Mouse (Mus musculus) left cerebral cortex, adult 9 months (tissue): Measurements from ENCODE around the gene Rrp36.

ENCODE experiments used
- DNase-seq, 2 experiments: peaks; one replicate each; pipeline ENCODE4 v3.0.0; 2022; ENCODE audit warnings: low spot score in 2 of 2

Gene Rrp36

GRCm38 (mm10) chr17:46618394-46618768 lies 55.8 kb downstream of the Rrp36 start:
- DNase-seq, result no peak

DNA sequence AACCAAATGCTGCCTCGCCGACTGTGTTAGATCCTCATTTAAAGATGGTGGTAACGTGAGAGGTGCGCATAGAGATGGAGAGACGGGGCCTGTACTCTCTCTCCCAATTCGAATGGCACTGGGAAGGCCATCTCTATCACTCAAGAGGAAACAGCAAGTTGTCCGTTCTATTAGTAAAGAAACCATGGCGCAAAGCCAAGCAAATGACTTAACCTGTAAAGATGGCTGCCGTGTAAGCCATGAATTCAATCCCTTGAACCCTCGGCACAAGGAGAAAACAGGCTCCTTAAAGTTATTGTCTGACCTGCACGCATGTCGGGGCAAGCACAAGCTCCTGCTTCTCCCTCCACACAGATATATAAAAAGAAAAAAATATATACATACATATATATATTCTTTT lies 56.4 kb downstream of the Rrp36 start:
- DNase-seq, result no peak
